Mouse (Mus musculus) ES-Bruce4 (cell line): ENCODE data around the gene Baz2a. TPM values are rescaled to one million over a fixed set of nuclear protein-coding genes. Genes with fewer than 3 reads are reported as not detected.
"Not testable (repeated sequence)": the region's sequence is repeated elsewhere in the genome, so short reads cannot be mapped to it uniquely, and the experiment has no call there.

Source experiments
- H3K27ac ChIP-seq: 2 replicates; pipeline ENCODE4 v1.5.1; 2012; ENCODE audit warnings: low read length, inconsistent platforms; ENCODE audit not compliant: insufficient read depth
- H3K27me3 ChIP-seq: 2 replicates; pipeline ENCODE4 v1.6.1; 2012; ENCODE audit warnings: mild to moderate bottlenecking, low read length, inconsistent platforms; ENCODE audit not compliant: control insufficient read depth, poor library complexity, insufficient read depth, severe bottlenecking
- H3K36me3 ChIP-seq: 2 replicates; pipeline ENCODE4 v1.6.1; 2012; ENCODE audit warnings: inconsistent platforms, mild to moderate bottlenecking, low read length, moderate library complexity; ENCODE audit not compliant: control insufficient read depth, poor library complexity, insufficient read depth, severe bottlenecking
- H3K4me1 ChIP-seq: one replicate; pipeline ENCODE4 v1.8.1; 2011; ENCODE audit warnings: low read length; ENCODE audit not compliant: control insufficient read depth, insufficient read depth
- H3K4me3 ChIP-seq: 2 replicates; pipeline ENCODE4 v1.5.1; 2011; ENCODE audit warnings: low read depth, mild to moderate bottlenecking, low read length
- H3K9ac ChIP-seq: 2 replicates; pipeline ENCODE4 v1.6.1; 2012; ENCODE audit warnings: low read depth, mild to moderate bottlenecking, inconsistent platforms; ENCODE audit not compliant: poor library complexity, severe bottlenecking
- H3K9me3 ChIP-seq: replicated peaks from 2 replicates; pipeline ENCODE4 v1.6.1; 2012; ENCODE audit warnings: mild to moderate bottlenecking, low read length, inconsistent platforms; ENCODE audit not compliant: control insufficient read depth, poor library complexity, insufficient read depth, severe bottlenecking
- CTCF ChIP-seq: IDR thresholded peaks from one replicate; pipeline ENCODE4 v1.8.1; 2011; ENCODE audit warnings: low read depth, low read length
- EP300 ChIP-seq: IDR thresholded peaks from 2 replicates; pipeline ENCODE4 v1.6.1; 2011; ENCODE audit warnings: low read depth, low read length; ENCODE audit not compliant: insufficient read depth
- POLR2A ChIP-seq: IDR thresholded peaks from one replicate; pipeline ENCODE4 v1.8.1; 2011; ENCODE audit warnings: low read length; ENCODE audit not compliant: insufficient read depth
- polyA plus RNA-seq: library from polyadenylated mRNA; stranded (reverse); fragments of >200 nt; gene quantifications from 2 replicates; pipeline ENCODE4 v1.2.4, GENCODE M21; 2011; ENCODE audit warnings: low read depth; ENCODE audit not compliant: missing spikeins, insufficient read depth, insufficient read length

Gene Baz2a
- polyA plus RNA-seq, 1 experiment, result 166 TPM

DNA sequence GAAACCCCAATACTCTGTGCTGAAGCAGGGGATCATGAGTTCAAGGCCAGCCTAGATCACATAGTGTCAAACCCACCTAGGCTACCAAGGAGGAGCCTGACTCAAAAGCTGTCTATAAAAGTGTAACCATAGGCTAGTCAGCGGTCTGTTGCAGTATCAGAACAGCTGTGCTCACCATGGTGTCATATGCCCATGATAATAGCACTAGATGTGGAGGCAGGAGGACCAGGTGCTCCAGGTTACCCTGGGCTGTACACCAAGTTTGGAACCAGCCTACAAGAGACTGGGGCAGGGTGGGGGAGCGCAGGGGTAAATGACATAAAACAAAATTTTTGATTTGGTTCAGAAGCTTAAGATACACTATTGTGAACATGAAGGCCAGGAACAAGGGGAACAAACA is 41.6 kb upstream of the Baz2a start:
- no peak overlapping the region for H3K4me3 ChIP-seq
- no peaks in the 10 kb centered on the region for H3K4me1 ChIP-seq
- H3K27ac ChIP-seq, result no peak overlapping the region
- H3K27me3 ChIP-seq, result no peaks in the 10 kb centered on the region
- no peak overlapping the region for H3K9ac ChIP-seq
- H3K9me3 ChIP-seq, result no peaks in the 10 kb centered on the region
- TF ChIP-seq POLR2A (no peak), CTCF (no peak), EP300 (no peak)
- H3K36me3 ChIP-seq, result peaks cover 52% of the 10 kb centered on the region

DNA sequence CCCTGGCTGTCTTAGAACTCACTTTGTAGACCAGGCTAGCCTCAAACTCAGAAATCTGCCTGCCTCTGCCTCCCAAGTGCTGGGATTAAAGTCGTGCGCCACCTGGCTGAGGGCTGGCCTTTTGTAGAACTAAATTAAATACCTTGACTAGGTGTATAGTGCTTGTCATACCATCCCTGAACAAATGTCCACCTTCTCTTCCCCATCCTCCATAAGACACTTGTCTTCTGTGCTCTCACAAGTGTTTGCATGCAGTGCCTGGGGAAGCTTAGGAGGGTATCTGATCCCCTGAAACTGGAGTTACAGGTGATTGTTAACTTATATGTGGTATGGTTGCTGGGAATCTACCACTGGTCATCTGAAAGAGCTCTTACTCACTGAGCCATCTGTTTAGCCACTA is 41.0 kb upstream of the Baz2a start:
- Histone ChIP-seq H3K36me3 (peaks cover 46% of the 10 kb centered on the region), H3K27me3 (no peaks in the 10 kb centered on the region), H3K9me3 (no peaks in the 10 kb centered on the region), H3K9ac (no peak overlapping the region), H3K4me3 (no peak overlapping the region), H3K27ac (no peak overlapping the region), H3K4me1 (no peaks in the 10 kb centered on the region)
- no peak for TF ChIP-seq POLR2A
- no peak for TF ChIP-seq CTCF
- no peak for TF ChIP-seq EP300

DNA sequence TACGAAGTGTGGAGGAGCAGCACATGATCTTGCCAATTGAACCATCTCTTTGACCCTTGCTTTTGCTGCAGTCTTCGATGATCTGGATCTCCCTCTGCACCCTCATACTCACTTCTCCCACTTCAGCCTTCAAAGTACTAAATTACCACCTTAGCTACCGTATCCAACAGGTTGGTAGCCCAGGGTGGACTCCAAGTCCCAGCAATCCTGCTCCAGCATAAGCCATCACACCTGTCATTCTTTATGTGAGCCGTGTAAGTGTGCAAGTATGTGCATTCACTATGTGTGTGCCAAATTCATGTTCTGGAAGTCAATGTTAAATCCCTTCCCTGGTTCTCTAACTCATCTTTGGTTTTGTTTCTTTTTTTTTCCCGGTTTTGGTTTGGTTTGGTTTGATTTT is 39.8 kb upstream of the Baz2a start:
- Histone ChIP-seq H3K9ac (no peak overlapping the region), H3K27ac (no peak overlapping the region), H3K36me3 (peaks cover 34% of the 10 kb centered on the region), H3K9me3 (no peaks in the 10 kb centered on the region), H3K27me3 (no peaks in the 10 kb centered on the region), H3K4me3 (no peak overlapping the region), H3K4me1 (no peaks in the 10 kb centered on the region)
- no peak for TF ChIP-seq EP300

DNA sequence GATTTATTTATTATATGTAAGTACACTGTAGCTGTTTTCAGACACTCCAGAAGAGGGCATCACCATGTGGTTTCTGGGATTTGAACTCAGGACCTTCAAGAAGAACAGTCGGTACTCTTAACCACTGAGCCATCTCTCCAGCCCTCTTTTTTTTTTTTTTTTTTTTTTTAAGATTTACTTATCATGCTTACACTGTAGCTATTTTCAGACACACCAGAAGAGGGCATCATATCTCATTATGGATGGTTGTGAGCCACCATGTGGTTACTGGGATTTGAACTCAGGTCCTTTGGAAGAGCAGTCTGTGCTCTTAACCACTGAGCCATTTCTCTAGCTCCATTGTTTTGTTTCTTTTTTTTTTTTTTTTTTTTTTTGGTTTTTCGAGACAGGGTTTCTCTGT is 39.2 kb upstream of the Baz2a start:
- not testable (repeated sequence) for H3K27me3 ChIP-seq, H3K9ac ChIP-seq, H3K4me3 ChIP-seq, H3K27ac ChIP-seq, H3K4me1 ChIP-seq, H3K9me3 ChIP-seq
- peaks cover 28% of the 10 kb centered on the region for H3K36me3 ChIP-seq

DNA sequence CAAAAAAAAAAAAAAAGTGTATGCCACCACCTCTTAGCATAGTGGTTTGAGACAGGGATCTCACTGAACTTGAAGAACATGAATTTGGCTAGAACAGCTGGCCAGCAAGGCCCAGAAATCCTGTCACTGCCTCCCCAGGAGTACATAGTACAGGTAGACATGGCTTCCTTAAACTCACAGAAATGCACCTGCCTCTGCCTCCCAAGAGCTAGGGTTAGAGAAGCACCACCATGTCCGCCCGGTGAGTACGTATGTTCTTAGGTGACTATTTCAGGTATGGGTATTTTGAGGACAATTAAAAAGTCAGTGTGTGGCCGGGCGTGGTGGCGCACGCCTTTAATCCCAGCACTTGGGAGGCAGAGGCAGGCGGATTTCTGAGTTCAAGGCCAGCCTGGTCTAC is 38.4 kb upstream of the Baz2a start:
- Histone ChIP-seq H3K4me1 (no peaks in the 10 kb centered on the region), H3K27ac (no peak overlapping the region), H3K9ac (no peak overlapping the region), H3K36me3 (peaks cover 21% of the 10 kb centered on the region), H3K4me3 (no peak overlapping the region), H3K27me3 (no peaks in the 10 kb centered on the region), H3K9me3 (no peaks in the 10 kb centered on the region)
- no peak for TF ChIP-seq POLR2A

DNA sequence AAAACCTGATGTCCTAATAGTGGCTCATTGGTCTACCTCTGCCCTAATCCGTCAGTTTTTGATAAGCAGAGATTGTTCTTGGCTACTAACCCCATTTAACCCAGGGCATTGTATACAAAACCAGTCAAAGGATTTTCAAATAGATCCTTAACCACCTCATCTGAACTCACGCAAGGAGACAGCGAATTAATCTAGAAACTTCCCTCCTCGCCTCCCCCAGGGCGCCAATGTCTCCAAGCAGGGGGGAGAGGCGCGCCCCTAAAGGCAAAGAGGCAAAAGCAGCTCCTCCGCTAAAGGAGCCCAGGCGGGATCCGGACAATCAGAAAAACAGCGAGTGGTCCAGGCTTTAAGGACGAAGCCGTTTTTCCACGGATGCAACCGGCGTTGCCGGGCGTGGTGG is 33.2 kb upstream of the Baz2a start:
- Histone ChIP-seq H3K4me1 (no peaks in the 10 kb centered on the region), H3K9ac (peak overlapping the region; percentile 89), H3K4me3 (peak overlapping the region; percentile 75), H3K9me3 (no peaks in the 10 kb centered on the region), H3K27ac (peak overlapping the region; percentile 84), H3K27me3 (no peaks in the 10 kb centered on the region), H3K36me3 (peaks cover 17% of the 10 kb centered on the region)
- no peak for TF ChIP-seq CTCF
- no peak for TF ChIP-seq POLR2A
- no peak for TF ChIP-seq EP300
